Mouse (Mus musculus): ENCODE measurements at regions not wholly inside any gene's neighbourhood (a gene's known extent, or its start where the extent isn't known, plus 50 kb on each side); places are given as distances from the start of the nearest gene placed in this dataset.

DNA sequence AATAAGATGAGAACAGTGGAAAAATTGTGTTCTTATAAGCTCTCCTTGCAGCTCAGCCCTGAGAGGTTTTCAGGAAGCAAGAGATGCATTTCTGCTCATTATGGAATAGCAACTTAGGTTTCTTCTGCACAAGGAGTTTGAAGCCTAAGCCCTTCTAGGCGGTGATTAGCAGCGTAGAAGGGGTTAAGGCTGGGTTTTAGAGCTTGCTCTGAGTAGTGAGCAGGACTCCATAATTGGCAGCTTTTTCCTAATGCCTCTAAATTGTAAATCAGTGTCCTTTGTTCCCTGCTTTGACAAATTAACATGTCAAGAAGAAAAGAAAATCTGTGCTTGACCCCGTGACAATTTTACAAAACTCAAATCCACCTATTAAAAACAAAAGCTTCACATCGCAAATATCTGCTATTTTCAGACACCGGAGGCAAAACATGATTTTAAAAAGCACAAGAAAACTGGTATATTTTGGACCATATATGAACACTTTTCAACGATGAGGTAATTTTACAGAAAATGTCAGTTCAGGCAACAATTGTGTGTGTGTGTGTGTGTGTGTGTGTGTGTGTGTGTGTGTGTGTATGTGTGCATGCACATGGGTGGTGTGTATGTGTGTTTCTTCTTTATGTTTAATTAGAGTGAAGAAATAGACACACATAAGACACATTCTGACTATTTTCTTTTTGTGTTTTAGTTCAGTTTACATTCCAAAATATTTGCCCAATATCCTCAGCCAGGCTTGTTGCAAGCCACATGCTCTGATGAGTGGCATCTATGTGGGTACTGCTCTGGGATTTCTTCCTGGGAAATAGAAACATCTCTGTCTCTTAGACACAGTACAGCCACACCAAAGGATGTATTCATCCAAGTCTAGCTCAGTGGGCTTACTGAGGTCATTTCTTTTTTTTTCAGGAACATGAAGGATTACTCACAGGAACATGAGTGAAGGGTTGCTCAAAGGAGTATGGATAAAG, 804.3 kb downstream of the Tmem132b start:
- no peak overlapping the region for H3K4me2 ChIP-seq (ENCODE audit: low read depth, severe bottlenecking)
- no peak overlapping the region for H3K4me3 ChIP-seq (ENCODE audit: low read depth, low read length)
- no peaks in the 10 kb centered on the region for H3K4me1 ChIP-seq (ENCODE audit: control insufficient read depth, insufficient read depth, low read length)
- 54% methylated on average over 6 of the region's 6 CpGs for WGBS
- no peaks in the 10 kb centered on the region for H3K27me3 ChIP-seq (ENCODE audit: control insufficient read depth, insufficient read depth, low read length)
- H3K36me3 ChIP-seq (ENCODE audit: control insufficient read depth, insufficient read depth, low read length): no peaks in the 10 kb centered on the region
- H3K9ac ChIP-seq (ENCODE audit: low read length): no peak overlapping the region
- ATAC-seq (ENCODE audit: insufficient number of reproducible peaks, low FRiP score, low TSS enrichment, low read depth) (no peak), DNase-seq (ENCODE audit: low spot score) (no peak)
- H3K27ac ChIP-seq (replicated peaks; ENCODE audit: low read depth, low read length): no peak overlapping the region
- no peaks in the 10 kb centered on the region for H3K9me3 ChIP-seq (ENCODE audit: control insufficient read depth, low read length)

GRCm38 (mm10) chr5:126337884-126338283, 806.3 kb downstream of the Tmem132b start:
- Histone ChIP-seq H3K9ac (ENCODE audit: low read length) (no peak overlapping the region), H3K27me3 (ENCODE audit: control insufficient read depth, insufficient read depth, low read length) (no peaks in the 10 kb centered on the region), H3K27ac (replicated peaks; ENCODE audit: low read depth, low read length) (no peak overlapping the region), H3K4me3 (ENCODE audit: low read depth, low read length) (no peak overlapping the region), H3K36me3 (ENCODE audit: control insufficient read depth, insufficient read depth, low read length) (no peaks in the 10 kb centered on the region), H3K9me3 (ENCODE audit: control insufficient read depth, low read length) (no peaks in the 10 kb centered on the region), H3K4me2 (ENCODE audit: low read depth, severe bottlenecking) (no peak overlapping the region), H3K4me1 (ENCODE audit: control insufficient read depth, insufficient read depth, low read length) (no peaks in the 10 kb centered on the region)
- no peak for DNase-seq (ENCODE audit: low spot score)
- WGBS: 76% methylated on average over 1 of the region's 1 CpGs
- no peak for ATAC-seq (ENCODE audit: insufficient number of reproducible peaks, low FRiP score, low TSS enrichment, low read depth)

DNA sequence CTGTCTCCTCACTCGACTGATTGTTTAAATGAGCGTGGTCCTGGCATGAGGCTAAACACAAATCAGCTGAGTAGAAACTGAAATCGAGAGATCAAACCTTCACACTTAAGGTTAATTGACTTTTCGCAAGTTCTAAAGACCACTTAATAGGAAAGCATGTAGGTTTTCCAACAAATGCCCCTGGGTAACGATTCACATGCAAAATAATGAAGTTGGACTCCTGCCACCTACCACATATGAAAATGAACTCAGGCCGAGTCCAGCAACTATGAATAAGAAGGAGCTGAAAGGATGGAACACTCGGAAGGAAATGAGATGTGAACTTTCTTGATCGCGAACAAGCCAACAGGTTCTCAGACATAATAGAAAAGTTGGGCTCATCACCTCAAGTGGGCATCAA, 812.0 kb downstream of the Tmem132b start:
- Histone ChIP-seq H3K9ac (ENCODE audit: low read length) (no peak overlapping the region), H3K4me1 (ENCODE audit: control insufficient read depth, insufficient read depth, low read length) (no peaks in the 10 kb centered on the region), H3K36me3 (ENCODE audit: control insufficient read depth, insufficient read depth, low read length) (no peaks in the 10 kb centered on the region), H3K27me3 (ENCODE audit: control insufficient read depth, insufficient read depth, low read length) (no peaks in the 10 kb centered on the region), H3K4me2 (ENCODE audit: low read depth, severe bottlenecking) (no peak overlapping the region), H3K4me3 (ENCODE audit: low read depth, low read length) (no peak overlapping the region), H3K27ac (replicated peaks; ENCODE audit: low read depth, low read length) (no peak overlapping the region), H3K9me3 (ENCODE audit: control insufficient read depth, low read length) (no peaks in the 10 kb centered on the region; the same call in 1 of the 2 replicates)
- DNase-seq (ENCODE audit: low spot score) (no peak), ATAC-seq (ENCODE audit: insufficient number of reproducible peaks, low FRiP score, low TSS enrichment, low read depth) (no peak)
- 91% methylated on average over 9 of the region's 9 CpGs for WGBS

- H3K4me3 ChIP-seq (ENCODE audit: low read depth, low read length): no peak overlapping the region
- 95% methylated on average over 2 of the region's 2 CpGs for WGBS
- H3K9me3 ChIP-seq (ENCODE audit: control insufficient read depth, low read length): no peaks in the 10 kb centered on the region
- no peaks in the 10 kb centered on the region for H3K36me3 ChIP-seq (ENCODE audit: control insufficient read depth, insufficient read depth, low read length)
- ATAC-seq (ENCODE audit: insufficient number of reproducible peaks, low FRiP score, low TSS enrichment, low read depth): no peak
- no peak for DNase-seq (ENCODE audit: low spot score)
- no peak overlapping the region for H3K4me2 ChIP-seq (ENCODE audit: low read depth, severe bottlenecking)
- no peaks in the 10 kb centered on the region for H3K27me3 ChIP-seq (ENCODE audit: control insufficient read depth, insufficient read depth, low read length)
- no peaks in the 10 kb centered on the region for H3K4me1 ChIP-seq (ENCODE audit: control insufficient read depth, insufficient read depth, low read length)
- H3K27ac ChIP-seq (replicated peaks; ENCODE audit: low read depth, low read length): no peak overlapping the region
- no peak overlapping the region for H3K9ac ChIP-seq (ENCODE audit: low read length)
Measured at GRCm38 (mm10) chr5:126350936-126351335, 819.4 kb downstream of the Tmem132b start.

- no peaks in the 10 kb centered on the region for H3K4me1 ChIP-seq (ENCODE audit: control insufficient read depth, insufficient read depth, low read length)
- 72% methylated on average over 2 of the region's 2 CpGs for WGBS
- no peaks in the 10 kb centered on the region for H3K9me3 ChIP-seq (ENCODE audit: control insufficient read depth, low read length)
- H3K4me2 ChIP-seq (ENCODE audit: low read depth, severe bottlenecking): no peak overlapping the region
- no peak overlapping the region for H3K4me3 ChIP-seq (ENCODE audit: low read depth, low read length)
- H3K27ac ChIP-seq (replicated peaks; ENCODE audit: low read depth, low read length): no peak overlapping the region
- H3K27me3 ChIP-seq (ENCODE audit: control insufficient read depth, insufficient read depth, low read length): no peaks in the 10 kb centered on the region
- ATAC-seq (ENCODE audit: insufficient number of reproducible peaks, low FRiP score, low TSS enrichment, low read depth): no peak
- no peaks in the 10 kb centered on the region for H3K36me3 ChIP-seq (ENCODE audit: control insufficient read depth, insufficient read depth, low read length)
- no peak for DNase-seq (ENCODE audit: low spot score)
- no peak overlapping the region for H3K9ac ChIP-seq (ENCODE audit: low read length)
Measured at GRCm38 (mm10) chr5:126369436-126369835, 837.9 kb downstream of the Tmem132b start.

GRCm38 (mm10) chr5:126392306-126392705, 849.3 kb upstream of the Tmem132c start:
- Histone ChIP-seq H3K27me3 (ENCODE audit: control insufficient read depth, insufficient read depth, low read length) (no peaks in the 10 kb centered on the region), H3K4me3 (ENCODE audit: low read depth, low read length) (no peak overlapping the region), H3K9ac (ENCODE audit: low read length) (no peak overlapping the region), H3K9me3 (ENCODE audit: control insufficient read depth, low read length) (no peaks in the 10 kb centered on the region), H3K4me1 (ENCODE audit: control insufficient read depth, insufficient read depth, low read length) (no peaks in the 10 kb centered on the region), H3K27ac (replicated peaks; ENCODE audit: low read depth, low read length) (no peak overlapping the region), H3K4me2 (ENCODE audit: low read depth, severe bottlenecking) (no peak overlapping the region), H3K36me3 (ENCODE audit: control insufficient read depth, insufficient read depth, low read length) (no peaks in the 10 kb centered on the region)
- ATAC-seq (ENCODE audit: insufficient number of reproducible peaks, low FRiP score, low TSS enrichment, low read depth): no peak
- DNase-seq (ENCODE audit: low spot score): no peak
- 46% methylated on average over 1 of the region's 1 CpGs for WGBS

GRCm38 (mm10) chr5:126395331-126395730, 846.3 kb upstream of the Tmem132c start:
- Histone ChIP-seq H3K36me3 (ENCODE audit: control insufficient read depth, insufficient read depth, low read length) (no peaks in the 10 kb centered on the region), H3K27me3 (ENCODE audit: control insufficient read depth, insufficient read depth, low read length) (no peaks in the 10 kb centered on the region), H3K27ac (replicated peaks; ENCODE audit: low read depth, low read length) (no peak overlapping the region), H3K4me1 (ENCODE audit: control insufficient read depth, insufficient read depth, low read length) (no peaks in the 10 kb centered on the region), H3K9me3 (ENCODE audit: control insufficient read depth, low read length) (no peaks in the 10 kb centered on the region), H3K9ac (ENCODE audit: low read length) (no peak overlapping the region), H3K4me2 (ENCODE audit: low read depth, severe bottlenecking) (no peak overlapping the region), H3K4me3 (ENCODE audit: low read depth, low read length) (no peak overlapping the region)
- DNase-seq (ENCODE audit: low spot score) (no peak), ATAC-seq (ENCODE audit: insufficient number of reproducible peaks, low FRiP score, low TSS enrichment, low read depth) (no peak)
- WGBS: 50% methylated on average over 8 of the region's 8 CpGs

DNA sequence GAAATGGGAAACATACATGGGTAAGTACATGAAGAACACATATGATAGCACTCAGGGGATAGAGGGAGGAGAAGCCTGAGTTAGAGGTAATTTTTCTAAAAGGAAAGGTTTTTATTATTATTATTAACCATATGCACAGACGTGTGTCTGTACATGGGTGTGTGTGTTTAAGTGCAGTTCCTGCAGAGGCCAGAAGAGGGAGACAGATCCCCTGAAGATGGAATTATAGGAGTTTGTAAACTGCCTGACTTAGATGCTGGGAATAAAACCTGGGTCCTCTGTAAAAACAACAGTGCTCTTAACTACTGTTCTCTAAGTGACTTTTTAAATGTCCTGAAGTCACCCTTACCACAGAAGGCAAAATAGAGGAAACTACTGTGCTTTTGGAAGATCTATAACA, 809.9 kb upstream of the Tmem132c start:
- DNase-seq (ENCODE audit: low spot score): no peak
- ATAC-seq (ENCODE audit: insufficient number of reproducible peaks, low FRiP score, low TSS enrichment, low read depth): no peak
- 93% methylated on average over 1 of the region's 1 CpGs for WGBS
- H3K4me2 ChIP-seq (ENCODE audit: low read depth, severe bottlenecking): no peak overlapping the region
- H3K27me3 ChIP-seq (ENCODE audit: control insufficient read depth, insufficient read depth, low read length): no peaks in the 10 kb centered on the region
- no peak overlapping the region for H3K27ac ChIP-seq (replicated peaks; ENCODE audit: low read depth, low read length)
- H3K4me3 ChIP-seq (ENCODE audit: low read depth, low read length): no peak overlapping the region
- H3K9ac ChIP-seq (ENCODE audit: low read length): no peak overlapping the region
- no peaks in the 10 kb centered on the region for H3K4me1 ChIP-seq (ENCODE audit: control insufficient read depth, insufficient read depth, low read length)
- H3K36me3 ChIP-seq (ENCODE audit: control insufficient read depth, insufficient read depth, low read length): no peaks in the 10 kb centered on the region
- H3K9me3 ChIP-seq (ENCODE audit: control insufficient read depth, low read length): no peaks in the 10 kb centered on the region; the same call in 1 of the 2 replicates

Measured in limb, embryonic 11.5 days (tissue).